19 mouse cellular contexts compared by ENCODE assay signal in genomic region chr16:34407036-34407435, GRCm38 (mm10).
DNase-seq lines count a peak whose midpoint lies in the region; ATAC-seq and TF ChIP-seq lines count a peak whose summit lies in the region.
"Had no signal": no experiment of that assay in that cellular context is flagged by ENCODE, and none has a peak within 500 bp of the region (broad histone marks: within the 10 kb centered on the region; RNA-seq: fewer than 3 reads in every experiment).

No protein-coding gene starts in this region.

- H3K4me3 ChIP-seq in forebrain, postnatal 0 days (ENCODE audit: low read depth, low read length): no peak overlapping the region
- H3K4me3 ChIP-seq in forebrain, embryonic 10.5 days: no peak overlapping the region
- H3K4me3 ChIP-seq in layer of hippocampus, adult 2 months: no peak overlapping the region
- no peak overlapping the region for H3K4me3 ChIP-seq in midbrain, embryonic 15.5 days
- no peak overlapping the region for H3K4me3 ChIP-seq in midbrain, embryonic 16.5 days (ENCODE audit: low read depth, low read length)
- H3K4me3 ChIP-seq in neural tube, embryonic 14.5 days (ENCODE audit: low read depth, low read length): no peak overlapping the region
- H3K4me3 ChIP-seq: embryonic facial prominence, embryonic 13.5 days; gastrocnemius, adult 2 months; heart, embryonic 12.5 days; hindbrain, embryonic 15.5 days had no signal

- DNase-seq in forebrain, postnatal 0 days: no peak
- DNase-seq in forebrain, embryonic 10.5 days (ENCODE audit: extremely low spot score, low spot score): no peak
- DNase-seq in layer of hippocampus, adult 2 months (ENCODE audit: low spot score in 2 of 2): no peak
- no peak for DNase-seq in layer of hippocampus, adult 9-11 months
- DNase-seq in spleen, adult 12 weeks (ENCODE audit: low spot score): no peak
- DNase-seq: adrenal gland, postnatal 14 days; cerebellum, adult 18-20 months; cerebellum, adult 9-11 months; cerebellum, postnatal 36 days; gastrocnemius, adult 2 months; gastrocnemius, postnatal 25 days had no signal

- no peaks in the 10 kb centered on the region for H3K27me3 ChIP-seq in forebrain, postnatal 0 days (ENCODE audit: insufficient read depth, low read length)
- H3K27me3 ChIP-seq in forebrain, embryonic 10.5 days (ENCODE audit: poor library complexity, severe bottlenecking): no peaks in the 10 kb centered on the region
- H3K27me3 ChIP-seq in midbrain, embryonic 15.5 days (replicated peaks): no peaks in the 10 kb centered on the region
- H3K27me3 ChIP-seq in midbrain, embryonic 16.5 days (ENCODE audit: control insufficient read depth, insufficient read depth, low read depth, low read length): no peaks in the 10 kb centered on the region
- H3K27me3 ChIP-seq in neural tube, embryonic 14.5 days (ENCODE audit: control insufficient read depth, insufficient read depth, low read length): no peaks in the 10 kb centered on the region
- H3K27me3 ChIP-seq: embryonic facial prominence, embryonic 13.5 days; heart, embryonic 12.5 days; hindbrain, embryonic 15.5 days; Patski had no signal

- no peak overlapping the region for H3K4me2 ChIP-seq in forebrain, postnatal 0 days (ENCODE audit: low read depth)
- H3K4me2 ChIP-seq in midbrain, embryonic 15.5 days: no peak overlapping the region
- no peak overlapping the region for H3K4me2 ChIP-seq in midbrain, embryonic 16.5 days (ENCODE audit: low read length)
- no peak overlapping the region for H3K4me2 ChIP-seq in neural tube, embryonic 14.5 days (ENCODE audit: low read depth, low read length)
- H3K4me2 ChIP-seq: embryonic facial prominence, embryonic 13.5 days; heart, embryonic 12.5 days; hindbrain, embryonic 15.5 days had no signal

- 0 out of 2 replicates have a peak overlapping the region, but pooled peaks have one; percentile 15 for H3K27ac ChIP-seq in forebrain, postnatal 0 days (ENCODE audit: low read depth, low read length)
- no peak overlapping the region for H3K27ac ChIP-seq in forebrain, embryonic 10.5 days
- peak overlapping the region; percentile 56 for H3K27ac ChIP-seq in layer of hippocampus, adult 2 months
- H3K27ac ChIP-seq in midbrain, embryonic 15.5 days: no peak overlapping the region
- H3K27ac ChIP-seq in midbrain, embryonic 16.5 days (ENCODE audit: low read length): no peak overlapping the region
- H3K27ac ChIP-seq in neural tube, embryonic 14.5 days (ENCODE audit: low read depth, low read length): 0 out of 2 replicates have a peak overlapping the region, but pooled peaks have one; percentile 18
- H3K27ac ChIP-seq: embryonic facial prominence, embryonic 13.5 days; gastrocnemius, adult 2 months; hindbrain, embryonic 15.5 days had no signal

- 79% methylated on average over 8 of the region's 8 CpGs for WGBS in forebrain, postnatal 0 days
- WGBS in forebrain, embryonic 10.5 days: 90% methylated on average over 8 of the region's 8 CpGs
- WGBS in midbrain, embryonic 15.5 days: 80% methylated on average over 8 of the region's 8 CpGs
- WGBS in midbrain, embryonic 16.5 days: 76% methylated on average over 8 of the region's 8 CpGs
- WGBS in neural tube, embryonic 14.5 days: 77% methylated on average over 8 of the region's 8 CpGs

- H3K36me3 ChIP-seq in forebrain, postnatal 0 days (ENCODE audit: insufficient read depth): no peaks in the 10 kb centered on the region
- no peaks in the 10 kb centered on the region for H3K36me3 ChIP-seq in forebrain, embryonic 10.5 days (replicated peaks)
- H3K36me3 ChIP-seq in midbrain, embryonic 15.5 days (replicated peaks): no peaks in the 10 kb centered on the region
- H3K36me3 ChIP-seq in midbrain, embryonic 16.5 days (ENCODE audit: control insufficient read depth, insufficient read depth, low read length): no peaks in the 10 kb centered on the region
- no peaks in the 10 kb centered on the region for H3K36me3 ChIP-seq in neural tube, embryonic 14.5 days (ENCODE audit: control insufficient read depth, insufficient read depth, low read length)
- H3K36me3 ChIP-seq: embryonic facial prominence, embryonic 13.5 days; heart, embryonic 12.5 days; hindbrain, embryonic 15.5 days had no signal

- no peak overlapping the region for H3K9ac ChIP-seq in forebrain, postnatal 0 days
- no peak overlapping the region for H3K9ac ChIP-seq in midbrain, embryonic 15.5 days
- no peak overlapping the region for H3K9ac ChIP-seq in midbrain, embryonic 16.5 days (ENCODE audit: low read depth, low read length)
- H3K9ac ChIP-seq in neural tube, embryonic 14.5 days (replicated peaks; ENCODE audit: low read depth, low read length): no peak overlapping the region
- H3K9ac ChIP-seq: embryonic facial prominence, embryonic 13.5 days; heart, embryonic 12.5 days; hindbrain, embryonic 15.5 days had no signal

- ATAC-seq in forebrain, postnatal 0 days: 0 out of 2 replicates have a peak, but pooled peaks have one; percentile 25
- ATAC-seq in midbrain, embryonic 15.5 days (replicated peaks): 0 out of 2 replicates have a peak, but pooled peaks have one; percentile 28
- no peak for ATAC-seq in midbrain, embryonic 16.5 days
- ATAC-seq in neural tube, embryonic 14.5 days (ENCODE audit: low read depth): no peak
- ATAC-seq: activated CD4-positive, CD25-positive, alpha-beta regulatory T cell, adult 4 months; Patski had no signal

- no peaks in the 10 kb centered on the region; the same call in 1 of the 2 replicates for H3K4me1 ChIP-seq in forebrain, postnatal 0 days (ENCODE audit: insufficient read depth)
- peaks cover 10% of the 10 kb centered on the region for H3K4me1 ChIP-seq in forebrain, embryonic 10.5 days
- peaks cover 9% of the 10 kb centered on the region; the same call in 1 of the 2 replicates for H3K4me1 ChIP-seq in midbrain, embryonic 15.5 days
- peaks cover 3% of the 10 kb centered on the region; the same call in 1 of the 2 replicates for H3K4me1 ChIP-seq in midbrain, embryonic 16.5 days (ENCODE audit: control insufficient read depth, insufficient read depth, low read length)
- peaks cover 3% of the 10 kb centered on the region; the same call in 1 of the 2 replicates for H3K4me1 ChIP-seq in neural tube, embryonic 14.5 days (ENCODE audit: control insufficient read depth, insufficient read depth, low read length)

- no peaks in the 10 kb centered on the region for H3K9me3 ChIP-seq in forebrain, postnatal 0 days (ENCODE audit: low read length)
- H3K9me3 ChIP-seq in forebrain, embryonic 10.5 days: no peaks in the 10 kb centered on the region
- H3K9me3 ChIP-seq in midbrain, embryonic 15.5 days: no peaks in the 10 kb centered on the region
- no peaks in the 10 kb centered on the region for H3K9me3 ChIP-seq in midbrain, embryonic 16.5 days (replicated peaks; ENCODE audit: control insufficient read depth, low read length, poor library complexity, severe bottlenecking)
- H3K9me3 ChIP-seq in neural tube, embryonic 14.5 days (ENCODE audit: control insufficient read depth, low read length): no peaks in the 10 kb centered on the region
- H3K9me3 ChIP-seq: embryonic facial prominence, embryonic 13.5 days; heart, embryonic 12.5 days; hindbrain, embryonic 15.5 days had no signal

- no peak for TF ChIP-seq CTCF in forebrain, postnatal 0 days (IDR thresholded peaks at IDR 0.05; ENCODE audit: low read depth)
- no peak for TF ChIP-seq CTCF in layer of hippocampus, adult 2 months (conservative IDR thresholded peaks at IDR 0.05)

Comparison
In these comparisons a context has a peak if more than half of its experiments do, and no peak if none do; other contexts are left out.
1. ATAC-seq: peak in forebrain, postnatal 0 days (single experiment) and midbrain, embryonic 15.5 days (single experiment); none in midbrain, embryonic 16.5 days (single experiment) and neural tube, embryonic 14.5 days (single experiment).
2. H3K27ac ChIP-seq: peak in forebrain, postnatal 0 days (single experiment), layer of hippocampus, adult 2 months (single experiment) and neural tube, embryonic 14.5 days (single experiment); none in forebrain, embryonic 10.5 days (single experiment), midbrain, embryonic 15.5 days (single experiment) and midbrain, embryonic 16.5 days (single experiment).